Mouse (Mus musculus) midbrain, embryonic 10.5 days (tissue): ENCODE results near the gene Slc34a3. TPM values are rescaled to one million over a fixed set of nuclear protein-coding genes. Genes with fewer than 3 reads are reported as not detected.
A peak's percentile ranks its signal among the peaks of the same experiment; 100 is the strongest.

ENCODE experiments used
- DNase-seq: peaks from one replicate; pipeline ENCODE4 v3.0.0-alpha.2; 2017; ENCODE audit warnings: low spot score
- H3K27ac ChIP-seq: fragments of 300-500 bp; sonication (generic); replicated peaks from 2 replicates; pipeline ENCODE4 v1.5.1; 2016; ENCODE audit warnings: mild to moderate bottlenecking
- H3K27me3 ChIP-seq: fragments of 300-500 bp; sonication (generic); 2 replicates; pipeline ENCODE4 v1.6.1; 2016; ENCODE audit warnings: low read depth, mild to moderate bottlenecking; ENCODE audit not compliant: poor library complexity, severe bottlenecking
- H3K36me3 ChIP-seq: fragments of 300-500 bp; sonication (generic); 2 replicates; pipeline ENCODE4 v1.6.1; 2016; ENCODE audit warnings: mild to moderate bottlenecking, moderate library complexity
- H3K4me1 ChIP-seq: fragments of 300-500 bp; sonication (generic); 2 replicates; pipeline ENCODE4 v1.6.1; 2016
- H3K4me3 ChIP-seq: fragments of 300-500 bp; sonication (generic); 2 replicates; pipeline ENCODE4 v1.5.1; 2016; ENCODE audit warnings: mild to moderate bottlenecking, moderate library complexity
- H3K9me3 ChIP-seq: fragments of 300-500 bp; sonication (generic); replicated peaks from 2 replicates; pipeline ENCODE4 v1.6.1; 2016; ENCODE audit warnings: mild to moderate bottlenecking
- WGBS: fragments of 180-500 bp; shearing (Covaris S2); methylation state at CpG from one replicate; pipeline ENCODE4 v1.1.7; 2016; 5-methylcytosine and 5-hydroxymethylcytosine counted together
- polyA plus RNA-seq: library from polyadenylated mRNA; unstranded; fragments of >200 nt; fragmentation: Nextera tagmentation; extraction: Ambion mirVana; gene quantifications from 2 replicates; pipeline ENCODE4 v1.2.1, GENCODE M21; 2016

Slc34a3 gene
- polyA plus RNA-seq, 1 experiment from 2014 or later = not detected

- Histone ChIP-seq H3K36me3 (peaks cover 44% of the 10 kb centered on the region), H3K9me3 (no peaks in the 10 kb centered on the region), H3K4me3 (peak overlapping the region; percentile 67; the same call in 1 of the 2 replicates), H3K27me3 (peaks cover 38% of the 10 kb centered on the region), H3K27ac (peak overlapping the region; percentile 80; the same call in 1 of the 2 replicates), H3K4me1 (peaks cover 33% of the 10 kb centered on the region)
- WGBS = 77% methylated on average over 8 of the region's 8 CpGs
- no peak for DNase-seq
Measured at GRCm38 (mm10) chr2:25243342-25243741, 9.2 kb upstream of the Slc34a3 start.

GRCm38 (mm10) chr2:25242101-25242506 lies 7.9 kb upstream of the Slc34a3 start, which contains the start of the genes Rnf208 and Cysrt1:
Gene Rnf208, plus strand, starts transcription at chr2:25242255.
Gene Cysrt1, minus strand, starts transcription at chr2:25242452.
- Histone ChIP-seq H3K27me3 (peaks cover 38% of the 10 kb centered on the region), H3K4me1 (peaks cover 33% of the 10 kb centered on the region), H3K4me3 (peak within 1 kb of the TSS; percentile 67), H3K9me3 (no peaks in the 10 kb centered on the region), H3K36me3 (peaks cover 31% of the 10 kb centered on the region), H3K27ac (peak within 1 kb of the TSS; percentile 80)
- WGBS = under 1% methylated on average over 56 of the region's 59 CpGs
- DNase-seq = peak; percentile 47

GRCm38 (mm10) chr2:25241438-25241775 lies 7.2 kb upstream of the Slc34a3 start:
- H3K27ac ChIP-seq = peak overlapping the region; percentile 80; the same call in 1 of the 2 replicates
- DNase-seq = no peak

GRCm38 (mm10) chr2:25240723-25241437 lies 6.7 kb upstream of the Slc34a3 start:
- Histone ChIP-seq H3K27ac (peak overlapping the region; percentile 78), H3K9me3 (no peaks in the 10 kb centered on the region), H3K27me3 (peaks cover 38% of the 10 kb centered on the region), H3K4me1 (peaks cover 33% of the 10 kb centered on the region), H3K4me3 (peak overlapping the region; percentile 67), H3K36me3 (peaks cover 19% of the 10 kb centered on the region)
- DNase-seq = peak; percentile 77
- 1% methylated on average over 29 of the region's 29 CpGs for WGBS

More at GRCm38 (mm10) chr2:25241438-25241775, 7.2 kb upstream of the Slc34a3 start:
- Histone ChIP-seq H3K4me3 (peak overlapping the region; percentile 67), H3K36me3 (peaks cover 24% of the 10 kb centered on the region), H3K4me1 (peaks cover 33% of the 10 kb centered on the region), H3K27me3 (peaks cover 38% of the 10 kb centered on the region), H3K9me3 (no peaks in the 10 kb centered on the region)
- WGBS = 20% methylated on average over 6 of the region's 6 CpGs

GRCm38 (mm10) chr2:25240310-25240709 lies 6.1 kb upstream of the Slc34a3 start:
- Histone ChIP-seq H3K27ac (peak overlapping the region; percentile 78), H3K36me3 (peaks cover 14% of the 10 kb centered on the region), H3K4me3 (peak overlapping the region; percentile 67), H3K27me3 (peaks cover 38% of the 10 kb centered on the region), H3K9me3 (no peaks in the 10 kb centered on the region), H3K4me1 (peaks cover 33% of the 10 kb centered on the region)
- DNase-seq = no peak
- 51% methylated on average over 8 of the region's 8 CpGs for WGBS

GRCm38 (mm10) chr2:25239766-25240165 lies 5.6 kb upstream of the Slc34a3 start:
- H3K27me3 ChIP-seq = peaks cover 38% of the 10 kb centered on the region
- H3K4me3 ChIP-seq = no peak overlapping the region; the same call in 1 of the 2 replicates
- H3K27ac ChIP-seq = no peak overlapping the region
- H3K9me3 ChIP-seq = no peaks in the 10 kb centered on the region
- no peak for DNase-seq
- H3K36me3 ChIP-seq = peaks cover 8% of the 10 kb centered on the region; the same call in 1 of the 2 replicates
- H3K4me1 ChIP-seq = peaks cover 33% of the 10 kb centered on the region
- 90% methylated on average over 3 of the region's 3 CpGs for WGBS

- Histone ChIP-seq H3K27ac (no peak overlapping the region), H3K36me3 (no peaks in the 10 kb centered on the region), H3K27me3 (peaks cover 25% of the 10 kb centered on the region), H3K4me3 (no peak overlapping the region), H3K9me3 (no peaks in the 10 kb centered on the region), H3K4me1 (peaks cover 30% of the 10 kb centered on the region)
- DNase-seq = no peak
Measured at GRCm38 (mm10) chr2:25238106-25238505, 3.9 kb upstream of the Slc34a3 start.

GRCm38 (mm10) chr2:25237522-25237921 lies 3.4 kb upstream of the Slc34a3 start:
- no peaks in the 10 kb centered on the region for H3K36me3 ChIP-seq
- WGBS = 83% methylated on average over 4 of the region's 4 CpGs
- H3K4me3 ChIP-seq = no peak overlapping the region
- no peak overlapping the region for H3K27ac ChIP-seq
- H3K9me3 ChIP-seq = no peaks in the 10 kb centered on the region
- H3K4me1 ChIP-seq = peaks cover 24% of the 10 kb centered on the region
- H3K27me3 ChIP-seq = peaks cover 19% of the 10 kb centered on the region
- DNase-seq = no peak

- Histone ChIP-seq H3K4me1 (peaks cover 15% of the 10 kb centered on the region), H3K27ac (no peak within 1 kb of the TSS), H3K9me3 (no peaks in the 10 kb centered on the region), H3K4me3 (no peak within 1 kb of the TSS), H3K36me3 (no peaks in the 10 kb centered on the region), H3K27me3 (peaks cover 12% of the 10 kb centered on the region)
- DNase-seq = no peak
- WGBS = 43% methylated on average over 8 of the region's 8 CpGs
Measured at GRCm38 (mm10) chr2:25236614-25237013, 2.5 kb upstream of the Slc34a3 start, which contains the start of gene Rnf224. Gene Rnf224, minus strand, starts transcription at chr2:25236787.

GRCm38 (mm10) chr2:25234551-25235220 lies 522 bp upstream of the Slc34a3 start:
- Histone ChIP-seq H3K9me3 (no peaks in the 10 kb centered on the region), H3K36me3 (no peaks in the 10 kb centered on the region), H3K4me1 (no peaks in the 10 kb centered on the region), H3K27ac (no peak overlapping the region), H3K27me3 (peaks cover 16% of the 10 kb centered on the region; the same call in 1 of the 2 replicates), H3K4me3 (no peak overlapping the region)
- no peak for DNase-seq
- WGBS = 80% methylated on average over 5 of the region's 5 CpGs

- Histone ChIP-seq H3K27me3 (0 out of 2 replicates have a peak, but pooled peaks cover 16% of the 10 kb centered on the region), H3K36me3 (no peaks in the 10 kb centered on the region), H3K9me3 (no peaks in the 10 kb centered on the region), H3K4me1 (peaks cover 7% of the 10 kb centered on the region), H3K4me3 (no peak overlapping the region), H3K27ac (no peak overlapping the region)
- 86% methylated on average over 4 of the region's 4 CpGs for WGBS
- DNase-seq = no peak
Measured at GRCm38 (mm10) chr2:25233421-25233820, 743 bp downstream of the Slc34a3 start.

- no peak for DNase-seq
- Histone ChIP-seq H3K4me3 (no peak overlapping the region), H3K4me1 (peaks cover 11% of the 10 kb centered on the region), H3K27me3 (0 out of 2 replicates have a peak, but pooled peaks cover 16% of the 10 kb centered on the region), H3K36me3 (no peaks in the 10 kb centered on the region), H3K9me3 (no peaks in the 10 kb centered on the region), H3K27ac (0 out of 2 replicates have a peak overlapping the region, but pooled peaks have one; percentile 15)
- 50% methylated on average over 12 of the region's 12 CpGs for WGBS
Measured at GRCm38 (mm10) chr2:25231038-25231437, 3.1 kb downstream of the Slc34a3 start.
